Mouse (Mus musculus) heart, postnatal 0 days (tissue): ENCODE results near the gene Izumo2.

ENCODE experiments used
- CTCF ChIP-seq: IDR thresholded peaks from 2 replicates; pipeline ENCODE4 v1.5.1; 2016; ENCODE audit warnings: antibody characterized with exemption, control low read depth, low read depth
- EP300 ChIP-seq: IDR thresholded peaks from 2 replicates; pipeline ENCODE4 v1.6.1; 2016; ENCODE audit warnings: antibody characterized with exemption, low read depth

GRCm38 (mm10) chr7:44702985-44703384 is 5.6 kb upstream of the Izumo2 start:
- no peak for TF ChIP-seq CTCF
- no peak for TF ChIP-seq EP300
